Mouse (Mus musculus) neural tube, embryonic 12.5 days (tissue): ENCODE measurements at regions not wholly inside any gene's neighbourhood (a gene's known extent, or its start where the extent isn't known, plus 50 kb on each side); places are given as distances from the start of the nearest gene placed in this dataset.

ENCODE experiments used
- ATAC-seq: fragments of 200-750 bp; cut with Nextera tagmentation; 2 replicates; pipeline ENCODE4 v1.8.0; 2017; ENCODE audit warnings: low read depth, mild to moderate bottlenecking, moderate TSS enrichment, moderate library complexity; ENCODE audit not compliant: low FRiP score
- H3K27ac ChIP-seq: fragments of 300-500 bp; sonication (generic); 2 replicates; pipeline ENCODE4 v1.5.1; 2016
- H3K27me3 ChIP-seq: fragments of 300-500 bp; sonication (generic); replicated peaks from 2 replicates; pipeline ENCODE4 v1.6.1; 2016; ENCODE audit warnings: mild to moderate bottlenecking
- H3K36me3 ChIP-seq: fragments of 300-500 bp; sonication (generic); 2 replicates; pipeline ENCODE4 v1.6.1; 2016; ENCODE audit warnings: mild to moderate bottlenecking
- H3K4me1 ChIP-seq: fragments of 300-500 bp; sonication (generic); 2 replicates; pipeline ENCODE4 v1.6.1; 2016
- H3K4me2 ChIP-seq: fragments of 300-500 bp; sonication (generic); replicated peaks from 2 replicates; pipeline ENCODE4 v1.6.1; 2016; ENCODE audit warnings: mild to moderate bottlenecking
- H3K4me3 ChIP-seq: fragments of 300-500 bp; sonication (generic); 2 replicates; pipeline ENCODE4 v1.5.1; 2016
- H3K9ac ChIP-seq: fragments of 300-500 bp; sonication (generic); 2 replicates; pipeline ENCODE4 v1.6.1; 2016; ENCODE audit warnings: mild to moderate bottlenecking
- H3K9me3 ChIP-seq: fragments of 300-500 bp; sonication (generic); 2 replicates; pipeline ENCODE4 v1.6.1; 2016; ENCODE audit warnings: mild to moderate bottlenecking
- WGBS: fragments of 180-500 bp; shearing (Covaris S2); methylation state at CpG from one replicate; pipeline ENCODE4 v1.1.7; 2016; 5-methylcytosine and 5-hydroxymethylcytosine counted together

GRCm38 (mm10) chr16:25587879-25588347 is 95.7 kb upstream of the Trp63 start:
- Histone ChIP-seq H3K4me3 (no peak overlapping the region), H3K27me3 (no peaks in the 10 kb centered on the region), H3K4me2 (no peak overlapping the region), H3K9me3 (no peaks in the 10 kb centered on the region), H3K27ac (no peak overlapping the region), H3K4me1 (no peaks in the 10 kb centered on the region), H3K9ac (no peak overlapping the region), H3K36me3 (no peaks in the 10 kb centered on the region)
- WGBS, result 80% methylated on average over 10 of the region's 10 CpGs
- ATAC-seq, result no peak

GRCm38 (mm10) chr16:25597435-25597834 is 86.1 kb upstream of the Trp63 start:
- no peaks in the 10 kb centered on the region for H3K4me1 ChIP-seq
- no peaks in the 10 kb centered on the region for H3K27me3 ChIP-seq
- 88% methylated on average over 1 of the region's 1 CpGs for WGBS
- no peak overlapping the region for H3K4me3 ChIP-seq
- no peak for ATAC-seq
- no peak overlapping the region for H3K9ac ChIP-seq
- no peak overlapping the region for H3K4me2 ChIP-seq
- no peaks in the 10 kb centered on the region for H3K36me3 ChIP-seq
- H3K9me3 ChIP-seq, result no peaks in the 10 kb centered on the region
- no peak overlapping the region for H3K27ac ChIP-seq

GRCm38 (mm10) chr16:25603121-25603520 is 80.4 kb upstream of the Trp63 start:
- H3K36me3 ChIP-seq, result no peaks in the 10 kb centered on the region
- no peak overlapping the region for H3K4me2 ChIP-seq
- ATAC-seq, result no peak
- H3K4me1 ChIP-seq, result no peaks in the 10 kb centered on the region
- WGBS, result 81% methylated on average over 2 of the region's 2 CpGs
- H3K9me3 ChIP-seq, result no peaks in the 10 kb centered on the region
- H3K27ac ChIP-seq, result no peak overlapping the region
- no peak overlapping the region for H3K9ac ChIP-seq
- no peaks in the 10 kb centered on the region for H3K27me3 ChIP-seq
- H3K4me3 ChIP-seq, result no peak overlapping the region

GRCm38 (mm10) chr16:25615229-25615628 is 68.3 kb upstream of the Trp63 start:
- H3K4me1 ChIP-seq, result no peaks in the 10 kb centered on the region
- H3K27ac ChIP-seq, result no peak overlapping the region
- H3K27me3 ChIP-seq, result no peaks in the 10 kb centered on the region
- H3K36me3 ChIP-seq, result no peaks in the 10 kb centered on the region
- ATAC-seq, result no peak
- no peak overlapping the region for H3K9ac ChIP-seq
- no peaks in the 10 kb centered on the region for H3K9me3 ChIP-seq
- no peak overlapping the region for H3K4me2 ChIP-seq
- WGBS, result 87% methylated on average over 4 of the region's 4 CpGs
- H3K4me3 ChIP-seq, result no peak overlapping the region

- no peaks in the 10 kb centered on the region for H3K4me1 ChIP-seq
- no peak for ATAC-seq
- no peaks in the 10 kb centered on the region for H3K27me3 ChIP-seq
- no peaks in the 10 kb centered on the region for H3K9me3 ChIP-seq
- no peak overlapping the region for H3K9ac ChIP-seq
- no peak overlapping the region for H3K27ac ChIP-seq
- H3K36me3 ChIP-seq, result no peaks in the 10 kb centered on the region
- H3K4me2 ChIP-seq, result no peak overlapping the region
- H3K4me3 ChIP-seq, result no peak overlapping the region
Observed at GRCm38 (mm10) chr16:25615646-25616045, 67.9 kb upstream of the Trp63 start.

- Histone ChIP-seq H3K27ac (no peak overlapping the region), H3K4me3 (no peak overlapping the region), H3K9ac (no peak overlapping the region), H3K4me1 (no peaks in the 10 kb centered on the region), H3K4me2 (no peak overlapping the region), H3K27me3 (no peaks in the 10 kb centered on the region), H3K9me3 (no peaks in the 10 kb centered on the region), H3K36me3 (no peaks in the 10 kb centered on the region)
- WGBS, result 85% methylated on average over 4 of the region's 4 CpGs
- ATAC-seq, result no peak
Observed at GRCm38 (mm10) chr16:25618898-25619297, 64.7 kb upstream of the Trp63 start.

GRCm38 (mm10) chr16:25622651-25623050 is 60.9 kb upstream of the Trp63 start:
- WGBS, result 88% methylated on average over 2 of the region's 2 CpGs
- Histone ChIP-seq H3K9me3 (no peaks in the 10 kb centered on the region), H3K36me3 (no peaks in the 10 kb centered on the region), H3K27me3 (no peaks in the 10 kb centered on the region), H3K4me2 (no peak overlapping the region), H3K9ac (no peak overlapping the region), H3K4me3 (no peak overlapping the region), H3K4me1 (no peaks in the 10 kb centered on the region), H3K27ac (no peak overlapping the region)
- no peak for ATAC-seq

- no peaks in the 10 kb centered on the region for H3K4me1 ChIP-seq
- WGBS, result 82% methylated on average over 1 of the region's 1 CpGs
- no peaks in the 10 kb centered on the region for H3K9me3 ChIP-seq
- no peaks in the 10 kb centered on the region for H3K36me3 ChIP-seq
- no peaks in the 10 kb centered on the region for H3K27me3 ChIP-seq
- H3K9ac ChIP-seq, result no peak overlapping the region
- H3K4me2 ChIP-seq, result no peak overlapping the region
- no peak for ATAC-seq
- no peak overlapping the region for H3K27ac ChIP-seq
- no peak overlapping the region for H3K4me3 ChIP-seq
Observed at GRCm38 (mm10) chr16:25623986-25624623, 59.5 kb upstream of the Trp63 start.

GRCm38 (mm10) chr16:25629750-25630149 is 53.8 kb upstream of the Trp63 start:
- H3K4me1 ChIP-seq, result no peaks in the 10 kb centered on the region
- H3K27ac ChIP-seq, result no peak overlapping the region
- H3K27me3 ChIP-seq, result no peaks in the 10 kb centered on the region
- no peak overlapping the region for H3K9ac ChIP-seq
- 65% methylated on average over 3 of the region's 3 CpGs for WGBS
- H3K4me3 ChIP-seq, result no peak overlapping the region
- ATAC-seq, result no peak
- no peaks in the 10 kb centered on the region for H3K36me3 ChIP-seq
- no peak overlapping the region for H3K4me2 ChIP-seq
- no peaks in the 10 kb centered on the region for H3K9me3 ChIP-seq

- Histone ChIP-seq H3K4me1 (no peaks in the 10 kb centered on the region), H3K9me3 (no peaks in the 10 kb centered on the region), H3K9ac (no peak overlapping the region), H3K36me3 (no peaks in the 10 kb centered on the region), H3K4me2 (no peak overlapping the region), H3K27ac (no peak overlapping the region), H3K27me3 (no peaks in the 10 kb centered on the region), H3K4me3 (no peak overlapping the region)
- peak; percentile 70 for ATAC-seq
- 70% methylated on average over 6 of the region's 6 CpGs for WGBS
Observed at GRCm38 (mm10) chr16:25631139-25631716, 52.3 kb upstream of the Trp63 start.
